Mouse (Mus musculus) gastrocnemius, postnatal 4 days (tissue): ENCODE results near the gene Fbxo34. TPM values are rescaled to one million over a fixed set of nuclear protein-coding genes. Genes with fewer than 3 reads are reported as not detected.
"Not testable (repeated sequence)": the region's sequence is repeated elsewhere in the genome, so short reads cannot be mapped to it uniquely, and the experiment has no call there.

Experiments used
- DNase-seq, 2 experiments: peaks; one replicate each; pipeline ENCODE4 v3.0.0; 2021 to 2022; ENCODE audit warnings: low spot score in 2 of 2, mixed read lengths in 2 of 2
- total RNA-seq, 2 experiments: library from RNA; stranded (reverse); gene quantifications; 2 replicates each; pipeline ENCODE4 v1.2.3; 2021

Gene Fbxo34
- total RNA-seq, 2 experiments from 2014 or later = 19.6 to 20.5 TPM

DNA sequence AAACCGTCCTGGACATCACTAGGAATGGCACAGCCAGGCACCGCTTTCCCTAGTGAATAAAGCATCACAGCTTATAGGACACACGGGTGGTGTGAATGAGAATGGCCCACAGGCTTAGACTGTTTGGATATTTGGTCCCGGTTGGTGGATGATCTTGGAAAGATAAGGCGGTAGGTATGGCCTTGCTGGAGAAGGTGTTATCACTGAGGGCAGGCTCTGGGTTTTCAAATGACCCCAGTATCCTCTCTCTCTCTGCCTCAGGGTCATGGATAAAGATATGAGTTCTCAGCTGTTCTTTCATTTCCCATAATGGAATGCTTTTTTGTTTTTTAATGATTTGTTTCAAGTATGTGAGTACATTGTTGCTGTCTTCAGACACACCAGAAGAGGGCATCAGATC is 105.0 kb downstream of the Fbxo34 start:
- DNase-seq = no peak

DNA sequence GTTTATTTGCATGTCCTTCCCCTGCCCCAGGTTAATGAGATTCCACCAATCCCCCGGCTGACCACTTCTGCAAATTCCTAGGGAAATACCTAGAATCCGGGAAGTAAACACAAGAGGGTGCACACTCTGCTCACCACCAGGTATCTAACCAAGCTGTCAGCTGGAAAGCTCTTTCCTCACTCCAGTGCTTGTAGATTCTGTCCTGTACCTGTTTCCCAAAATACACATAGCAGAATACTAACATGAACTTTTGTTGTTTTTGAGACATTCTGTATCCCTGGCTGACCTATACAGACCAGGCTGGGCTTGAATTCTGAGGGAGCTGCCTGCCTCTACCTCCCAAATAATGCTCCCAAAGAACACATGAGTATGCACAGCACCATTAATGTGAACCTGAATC is 110.5 kb downstream of the Fbxo34 start:
- DNase-seq = no peak

DNA sequence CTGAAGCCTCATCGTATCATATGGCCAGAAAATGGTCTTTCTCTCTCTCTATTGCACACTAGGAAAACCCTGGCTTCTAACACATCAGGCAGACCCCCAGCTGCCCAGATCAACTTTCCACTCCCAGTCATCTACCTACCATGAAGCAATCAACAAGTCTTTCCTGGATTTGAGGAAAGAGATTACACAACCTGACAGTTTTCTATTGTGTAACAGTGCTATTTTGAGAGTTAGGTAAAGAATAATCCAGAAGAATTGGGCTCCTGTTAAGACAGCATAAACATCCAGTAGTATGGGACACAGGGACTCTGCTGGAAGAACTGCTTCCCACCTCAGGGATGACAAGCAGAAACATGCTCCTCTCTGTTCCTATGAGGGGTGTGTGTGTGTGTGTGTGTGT is 112.3 kb downstream of the Fbxo34 start:
- no peak for DNase-seq

DNA sequence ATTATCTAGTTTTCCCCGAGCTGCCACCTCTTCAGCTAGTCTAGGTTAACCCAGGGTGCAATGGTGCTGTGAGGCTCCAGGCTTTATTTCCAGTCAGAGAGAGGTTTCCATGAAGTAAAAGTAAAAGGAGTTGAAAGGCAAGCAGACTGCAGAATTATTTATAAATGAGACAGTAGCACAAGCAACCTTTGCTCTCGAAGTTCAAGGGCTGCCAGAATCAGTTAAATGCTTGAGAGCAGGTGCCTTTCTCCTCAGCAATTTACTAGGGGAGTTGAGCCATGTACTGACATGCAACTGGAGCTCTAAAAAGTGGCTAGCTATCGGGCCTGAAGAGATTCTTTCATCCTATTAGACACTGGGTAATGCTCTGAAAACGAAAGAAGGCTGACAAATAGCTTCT is 112.9 kb downstream of the Fbxo34 start:
- no peak for DNase-seq

DNA sequence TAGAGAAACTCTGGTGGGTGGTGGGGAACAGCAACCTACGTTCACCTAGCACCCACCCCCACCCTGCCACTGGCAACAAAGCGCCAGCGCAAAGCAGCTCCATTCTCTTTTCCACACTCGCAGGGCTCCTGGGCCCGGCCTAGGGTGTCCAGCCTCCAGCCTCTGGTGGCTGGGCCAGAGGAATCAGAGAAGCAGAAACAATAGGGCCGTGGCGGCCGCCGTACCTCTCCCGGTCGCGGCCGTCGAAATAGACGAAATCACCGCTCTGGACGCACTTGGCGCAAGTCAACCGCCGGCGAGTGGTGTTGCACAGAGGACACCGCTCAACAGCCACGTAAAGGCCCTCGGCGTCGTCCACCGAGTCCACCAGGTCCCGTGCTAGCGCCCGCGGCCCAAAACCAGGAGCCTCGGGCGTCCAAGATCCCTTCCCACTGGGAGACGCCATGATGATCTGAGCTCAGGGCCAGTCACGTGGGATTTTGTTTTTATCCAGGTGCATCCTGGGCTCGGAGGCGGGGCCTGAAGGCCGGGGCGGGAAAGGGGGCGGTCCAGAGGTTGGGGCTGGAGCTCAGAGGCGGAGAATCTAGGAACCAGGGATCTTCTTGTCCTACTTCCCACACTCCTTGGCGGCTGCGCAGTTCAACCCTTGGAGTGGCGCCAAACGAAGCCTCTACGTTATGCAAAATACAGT is 117.9 kb downstream of the Fbxo34 start:
- peak; percentile 87 to 95 for DNase-seq

DNA sequence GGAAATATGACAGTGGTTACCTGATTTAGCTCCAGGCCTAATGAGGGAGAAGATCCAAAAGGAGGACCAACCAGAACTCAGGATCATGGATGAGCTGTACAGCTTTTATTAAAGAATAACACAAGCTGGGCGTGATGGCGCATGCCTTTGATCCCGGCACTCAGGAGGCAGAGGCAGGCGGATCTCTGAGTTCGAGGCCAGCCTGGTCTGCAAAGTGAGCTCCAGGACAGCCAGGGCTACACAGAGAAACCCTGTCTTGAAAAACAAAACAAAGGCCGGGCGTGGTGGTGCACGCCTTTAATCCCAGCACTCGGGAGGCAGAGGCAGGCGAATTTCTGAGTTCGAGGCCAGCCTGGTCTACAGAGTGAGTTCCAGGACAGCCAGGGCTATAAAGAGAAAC is 120.3 kb downstream of the Fbxo34 start, which contains the start of gene Atg14:
Atg14 (minus strand) TSS at position 101 of the 400 bp plus-strand sequence.
- not testable (repeated sequence) for DNase-seq

DNA sequence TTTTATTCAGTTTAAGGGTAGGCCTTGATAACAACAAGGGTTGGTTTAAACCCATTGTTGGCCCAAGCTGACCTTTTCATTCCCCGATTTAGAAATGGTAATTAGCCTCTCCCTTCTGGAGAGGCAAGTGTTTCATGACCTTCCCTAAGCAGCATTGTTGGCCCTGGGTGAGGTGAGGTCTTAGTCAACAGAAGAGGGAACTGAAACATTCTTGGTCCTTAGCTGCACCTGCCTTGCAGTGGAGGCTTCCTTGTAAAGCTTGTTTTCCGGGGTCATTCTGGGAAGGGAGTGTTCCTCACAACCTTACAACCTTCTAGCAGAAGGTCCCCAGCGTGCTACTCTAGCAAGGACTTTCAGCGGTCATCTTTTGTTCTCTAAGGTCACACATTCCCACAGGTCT is 122.5 kb downstream of the Fbxo34 start:
- no peak for DNase-seq

DNA sequence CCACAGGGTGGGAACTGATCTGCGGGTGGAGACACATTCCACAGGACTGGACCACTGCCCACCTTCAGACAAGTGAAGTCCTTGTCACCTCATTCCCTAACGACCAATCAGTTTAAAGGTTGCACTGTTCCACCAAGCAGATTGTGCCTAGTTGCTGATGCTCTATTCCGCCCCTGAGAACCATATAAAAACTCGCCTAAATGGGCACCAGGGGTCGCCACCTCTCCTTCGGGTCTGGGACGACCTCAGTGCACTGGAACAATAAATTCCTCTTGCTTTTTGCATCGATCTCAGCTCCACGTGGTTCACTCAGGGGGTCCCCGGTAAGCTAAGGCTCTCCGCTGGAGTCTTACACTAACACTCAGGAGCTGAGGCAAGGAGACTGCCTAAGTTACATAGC is 124.5 kb downstream of the Fbxo34 start:
- no peak for DNase-seq

DNA sequence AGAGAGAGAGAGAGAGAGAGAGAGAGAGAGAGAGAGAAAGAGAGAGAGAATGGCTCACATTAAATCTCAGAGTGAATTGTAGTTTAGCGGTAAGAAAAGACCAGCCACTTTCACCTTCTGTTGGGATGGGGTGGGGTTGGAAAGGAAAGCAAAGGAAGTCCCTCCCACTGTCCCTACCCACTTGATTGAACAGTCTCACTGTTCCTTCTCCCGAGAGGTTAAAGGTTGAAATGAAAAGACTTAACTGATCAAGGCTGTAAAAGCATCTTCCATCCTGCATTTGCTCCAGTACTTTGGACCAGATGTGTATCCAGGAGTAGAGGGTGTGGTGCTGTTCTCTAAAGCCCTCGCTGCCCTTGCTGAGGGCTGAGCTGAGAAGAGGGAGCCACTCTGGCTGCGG is 126.5 kb downstream of the Fbxo34 start:
- no peak for DNase-seq

DNA sequence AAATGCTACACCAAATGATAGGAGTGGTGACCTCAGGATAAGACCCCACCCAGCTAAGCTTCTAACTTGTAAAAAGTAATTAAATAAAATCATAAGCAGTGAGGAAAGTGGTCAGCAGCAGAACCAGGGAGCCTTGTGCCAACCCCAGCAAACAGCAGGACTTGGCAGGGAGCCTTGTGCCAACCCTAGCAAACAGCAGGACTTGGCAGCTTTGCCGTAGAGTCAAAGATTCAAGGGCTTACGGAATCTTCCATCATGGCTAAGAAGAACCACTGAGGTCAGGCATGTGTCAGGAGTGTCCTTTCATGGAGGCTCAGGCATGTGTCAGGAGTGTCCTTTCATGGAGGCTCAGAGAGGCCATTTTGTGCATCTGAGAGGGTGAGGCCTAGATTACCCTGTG is 127.9 kb downstream of the Fbxo34 start:
- DNase-seq = no peak

DNA sequence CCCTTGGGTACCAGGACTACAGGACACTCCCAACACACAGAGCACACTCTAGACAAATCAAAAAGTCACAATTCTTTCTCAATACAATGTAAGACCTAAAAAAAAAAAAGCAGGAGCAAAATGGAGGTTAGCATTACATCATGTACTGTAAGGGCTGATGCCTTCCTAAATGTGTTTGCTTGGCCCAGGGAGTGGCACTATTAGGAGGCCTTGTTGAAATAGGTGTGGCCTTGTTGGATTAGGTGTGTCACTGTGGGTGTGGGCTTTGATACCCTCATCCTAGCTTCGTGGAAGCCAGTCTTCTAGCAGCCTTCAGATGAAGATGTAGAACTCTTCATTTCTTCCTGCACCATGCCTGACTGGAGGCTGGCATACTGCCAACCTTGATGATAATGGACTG is 131.1 kb downstream of the Fbxo34 start:
- DNase-seq = no peak

Other genes starting within 250 kb of the Fbxo34 start
- gene Wdhd1, start 173.6 kb upstream of the Fbxo34 start, total RNA-seq = 1 to 10 TPM; 9.4 to 9.6 TPM
- gene Socs4, start 173.5 kb upstream of the Fbxo34 start, total RNA-seq = 10 to 100 TPM; 12.3 to 13.7 TPM
- gene Mapk1ip1l, start 152.2 kb upstream of the Fbxo34 start, total RNA-seq = 10 to 100 TPM; 79.1 to 79.2 TPM
- gene Lgals3, start 82.7 kb upstream of the Fbxo34 start, total RNA-seq = 1 to 10 TPM; 6.2 to 6.9 TPM
- gene Dlgap5, start 32.0 kb upstream of the Fbxo34 start, total RNA-seq = 10 to 100 TPM; 15.3 to 15.4 TPM
- 10 to 100 TPM in 1 of 2 experiments, 1 to 10 TPM in 1; 8.9 to 11.0 TPM for gene Atg14, start 120.2 kb downstream of the Fbxo34 start, total RNA-seq
- gene Ktn1, start 198.0 kb downstream of the Fbxo34 start, total RNA-seq = 100 to 1,000 TPM; 167 to 171 TPM